Mouse (Mus musculus) embryonic fibroblast, embryonic 13.5 days (primary cell): Measurements from ENCODE around the gene Gm7714. TPM values are rescaled to one million over a fixed set of nuclear protein-coding genes. Genes with fewer than 3 reads are reported as not detected.
"Not testable (repeated sequence)": the region's sequence is repeated elsewhere in the genome, so short reads cannot be mapped to it uniquely, and the experiment has no call there.

Experiments used
- H3K27ac ChIP-seq: 2 replicates; pipeline ENCODE4 v1.5.1; 2012; ENCODE audit warnings: low read length, control low read depth, inconsistent platforms; ENCODE audit not compliant: insufficient read depth
- H3K4me1 ChIP-seq: 2 replicates; pipeline ENCODE4 v1.6.1; 2011; ENCODE audit warnings: low read length; ENCODE audit not compliant: control insufficient read depth, insufficient read depth
- H3K4me3 ChIP-seq: 2 replicates; pipeline ENCODE4 v1.5.1; 2011; ENCODE audit warnings: mild to moderate bottlenecking, control low read depth, low read length; ENCODE audit not compliant: insufficient read depth
- CTCF ChIP-seq: IDR thresholded peaks from 2 replicates; pipeline ENCODE4 v1.5.1; 2011; ENCODE audit warnings: mild to moderate bottlenecking, control low read depth, low read length, moderate library complexity, borderline replicate concordance; ENCODE audit not compliant: insufficient read depth
- POLR2A ChIP-seq: IDR thresholded peaks from 2 replicates; pipeline ENCODE4 v1.6.1; 2011; ENCODE audit warnings: low read depth, mild to moderate bottlenecking, control low read depth, low read length, moderate library complexity
- polyA plus RNA-seq: library from polyadenylated mRNA; stranded (reverse); fragments of >200 nt; gene quantifications from 2 replicates; pipeline ENCODE4 v1.2.4, GENCODE M21; 2011; ENCODE audit warnings: low read depth; ENCODE audit not compliant: missing spikeins, insufficient read length

The Gm7714 gene
- not detected in 2 replicates for polyA plus RNA-seq

GRCm38 (mm10) chr5:88268619-88269018 is at the start of gene Gm7714:
Gm7714 (plus strand) TSS chr5:88268919.
- Histone ChIP-seq H3K4me1 (no peaks in the 10 kb centered on the region), H3K27ac (no peak within 1 kb of the TSS), H3K4me3 (no peak within 1 kb of the TSS)
- TF ChIP-seq CTCF, result no peak

GRCm38 (mm10) chr5:88256475-88256874 is 12.2 kb upstream of the Gm7714 start:
- no peak overlapping the region for H3K4me3 ChIP-seq
- no peak for TF ChIP-seq POLR2A
- TF ChIP-seq CTCF, result no peak
- H3K27ac ChIP-seq, result no peak overlapping the region
- H3K4me1 ChIP-seq, result no peaks in the 10 kb centered on the region

- H3K27ac ChIP-seq, H3K4me1 ChIP-seq, H3K4me3 ChIP-seq: not testable (repeated sequence)
These were observed 42.6 kb downstream of the Gm7714 start for GRCm38 (mm10) chr5:88311307-88311706.

- TF ChIP-seq POLR2A, result no peak
- no peak for TF ChIP-seq CTCF
- Histone ChIP-seq H3K4me3 (no peak within 1 kb of the TSS), H3K4me1 (no peaks in the 10 kb centered on the region), H3K27ac (no peak within 1 kb of the TSS)
These were observed 48.3 kb downstream of the Gm7714 start, which contains the start of gene Prol1 for GRCm38 (mm10) chr5:88317012-88317411. Prol1 (plus strand) TSS chr5:88317312.

Other genes with a start within 250 kb of the Gm7714 start
- gene Smr2, start 182.4 kb upstream of the Gm7714 start, polyA plus RNA-seq, result not detected in 2 replicates
- gene Gm11116, start 157.4 kb upstream of the Gm7714 start, polyA plus RNA-seq, result not detected in 2 replicates
- gene Gm11115, start 114.8 kb upstream of the Gm7714 start, polyA plus RNA-seq, result not detected in 2 replicates
- not detected in 2 replicates for gene Prol1, start 48.4 kb downstream of the Gm7714 start, polyA plus RNA-seq
- not detected in 2 replicates for gene Amtn, start 107.2 kb downstream of the Gm7714 start, polyA plus RNA-seq
- gene Ambn, start 187.1 kb downstream of the Gm7714 start, polyA plus RNA-seq, result not detected in 2 replicates
- not detected in 2 replicates for gene Enam, start 219.1 kb downstream of the Gm7714 start, polyA plus RNA-seq